ENCODE assay signal across 8 mouse cellular contexts in the genomic region with DNA sequence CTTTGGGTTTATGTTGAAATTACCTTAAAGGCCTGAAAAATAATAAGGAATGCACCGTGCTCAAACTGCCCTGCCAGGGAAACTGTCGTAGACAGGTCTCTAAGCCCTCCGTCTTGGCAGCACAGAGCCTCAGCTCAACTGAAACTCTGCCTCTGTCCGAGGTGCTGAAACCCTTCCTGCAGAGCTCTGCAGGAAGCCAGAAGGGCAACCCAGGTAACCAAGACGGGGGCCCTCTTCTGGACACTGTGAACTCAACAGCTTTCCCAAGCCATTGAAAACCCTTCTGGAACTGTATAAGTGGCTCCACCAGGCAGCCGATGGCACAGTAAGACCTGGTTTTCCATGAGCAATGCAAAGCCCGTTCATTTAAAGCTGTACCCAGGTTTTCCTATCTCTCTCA. TPM values are rescaled to one million over a fixed set of nuclear protein-coding genes. Genes with fewer than 3 reads are reported as not detected.
A peak's percentile ranks its signal among the peaks of the same experiment; 100 is the strongest.
DNase-seq lines count a peak whose midpoint lies in the region; ATAC-seq and TF ChIP-seq lines count a peak whose summit lies in the region.

No protein-coding gene starts in this region.

- H3K27ac ChIP-seq in layer of hippocampus, adult 2 months: no peak overlapping the region
- H3K27ac ChIP-seq in liver, postnatal 0 days (ENCODE audit: low read depth): no peak overlapping the region
- no peak overlapping the region for H3K27ac ChIP-seq in stomach, embryonic 15.5 days

- no peak overlapping the region for H3K4me3 ChIP-seq in layer of hippocampus, adult 2 months
- no peak overlapping the region for H3K4me3 ChIP-seq in liver, postnatal 0 days (ENCODE audit: low read depth, low read length)
- no peak overlapping the region for H3K4me3 ChIP-seq in stomach, embryonic 15.5 days (replicated peaks)

- H3K36me3 ChIP-seq in liver, postnatal 0 days (replicated peaks; ENCODE audit: insufficient read depth, low read length): no peaks in the 10 kb centered on the region
- no peaks in the 10 kb centered on the region for H3K36me3 ChIP-seq in stomach, embryonic 15.5 days

- no peak overlapping the region for H3K9ac ChIP-seq in liver, postnatal 0 days (replicated peaks)
- H3K9ac ChIP-seq in stomach, embryonic 15.5 days: no peak overlapping the region

- no peak for DNase-seq in layer of hippocampus, adult 2 months (ENCODE audit: low spot score in 2 of 2)
- DNase-seq in layer of hippocampus, adult 9-10 months (ENCODE audit: low spot score): no peak
- peak; percentile 45 for DNase-seq in MEL-GATA-1-ER (ENCODE audit: extremely low read depth, low read depth)
- DNase-seq in embryo, embryonic 11 days: peak; percentile 95
- DNase-seq in liver, postnatal 0 days: peak; percentile 87
- no peak for DNase-seq in left cerebral cortex, adult 18-20 months (ENCODE audit: low spot score in 2 of 2)

- H3K4me2 ChIP-seq in liver, postnatal 0 days (ENCODE audit: low read depth, low read length): no peak overlapping the region
- no peak overlapping the region for H3K4me2 ChIP-seq in stomach, embryonic 15.5 days

- no peak for TF ChIP-seq EP300 in liver, postnatal 0 days (IDR thresholded peaks at IDR 0.05; ENCODE audit: low read depth)

- ATAC-seq in inflammation-experienced regulatory T-cells, adult 6 months: peak; percentile 82
- ATAC-seq in liver, postnatal 0 days: peak; percentile 72
- peak; percentile 33; the same call in 1 of the 2 replicates for ATAC-seq in stomach, embryonic 15.5 days (ENCODE audit: insufficient read depth, low FRiP score, low read depth)

- no peaks in the 10 kb centered on the region for H3K4me1 ChIP-seq in liver, postnatal 0 days (ENCODE audit: insufficient read depth)
- H3K4me1 ChIP-seq in stomach, embryonic 15.5 days: peaks cover 9% of the 10 kb centered on the region

- H3K27me3 ChIP-seq in liver, postnatal 0 days (ENCODE audit: insufficient read depth, low read length): peaks cover 21% of the 10 kb centered on the region
- 0 out of 2 replicates have a peak, but pooled peaks cover 3% of the 10 kb centered on the region for H3K27me3 ChIP-seq in stomach, embryonic 15.5 days (replicated peaks)

- peak; percentile 61 for TF ChIP-seq CTCF in layer of hippocampus, adult 2 months (conservative IDR thresholded peaks at IDR 0.05)
- TF ChIP-seq CTCF in liver, postnatal 0 days (IDR thresholded peaks at IDR 0.05; ENCODE audit: low read depth): peak; percentile 65

- WGBS in liver, postnatal 0 days (ENCODE audit: insufficient replicate concordance): 8% methylated on average over 7 of the region's 7 CpGs
- WGBS in stomach, embryonic 15.5 days: 12% methylated on average over 7 of the region's 7 CpGs

- H3K9me3 ChIP-seq in liver, postnatal 0 days (ENCODE audit: low read length): no peaks in the 10 kb centered on the region
- no peaks in the 10 kb centered on the region for H3K9me3 ChIP-seq in stomach, embryonic 15.5 days

RNA-seq across cellular contexts. Expression of gene Kcnh2, which starts 6.1 kb away (rescaled TPM):
- 10 to 100 TPM; 21.7 to 23.6 TPM for total RNA-seq in layer of hippocampus, adult 2 months (2021)
- polyA plus RNA-seq in inflammation-experienced regulatory T-cells, adult 6 months (2017; shearing (Covaris generic)): under 1 TPM in 2 of 3 experiments, not detected in 1; 0.38 to 0.47 TPM
- 0.05 and 0.08 TPM in 2 replicates for polyA plus RNA-seq in liver, postnatal 0 days (2015; fragmentation: Nextera tagmentation; extraction: Ambion mirVana)
- 9.6 and 12.1 TPM in 2 replicates for polyA plus RNA-seq in stomach, embryonic 15.5 days (2015; fragmentation: Nextera tagmentation; extraction: Ambion mirVana)
- 10 to 100 TPM; 29.6 to 36.2 TPM for total RNA-seq in left cerebral cortex, adult 18-20 months (2021)

RNA-seq across cellular contexts. Expression of gene Nos3, which starts 7.1 kb away (rescaled TPM):
- total RNA-seq in layer of hippocampus, adult 2 months (2021): 1 to 10 TPM; 6.6 to 7.8 TPM
- under 1 TPM in 2 of 3 experiments, not detected in 1; 0.08 to 0.17 TPM for polyA plus RNA-seq in inflammation-experienced regulatory T-cells, adult 6 months (2017; shearing (Covaris generic))
- polyA plus RNA-seq in liver, postnatal 0 days (2015; fragmentation: Nextera tagmentation; extraction: Ambion mirVana): 1.7 and 1.8 TPM in 2 replicates
- 6.8 and 8.3 TPM in 2 replicates for polyA plus RNA-seq in stomach, embryonic 15.5 days (2015; fragmentation: Nextera tagmentation; extraction: Ambion mirVana)
- total RNA-seq in left cerebral cortex, adult 18-20 months (2021): 10 to 100 TPM in 1 of 2 experiments, 1 to 10 TPM in 1; 8.0 to 10.7 TPM

RNA-seq across cellular contexts. Expression of gene Atg9b, which starts 34.5 kb away (rescaled TPM):
- 1 to 10 TPM; 3.0 to 3.2 TPM for total RNA-seq in layer of hippocampus, adult 2 months (2021)
- polyA plus RNA-seq in inflammation-experienced regulatory T-cells, adult 6 months (2017; shearing (Covaris generic)): 1 to 10 TPM; 1.1 to 1.7 (median 1.4) TPM
- 0.25 and 0.48 TPM in 2 replicates for polyA plus RNA-seq in liver, postnatal 0 days (2015; fragmentation: Nextera tagmentation; extraction: Ambion mirVana)
- 2.0 and 2.5 TPM in 2 replicates for polyA plus RNA-seq in stomach, embryonic 15.5 days (2015; fragmentation: Nextera tagmentation; extraction: Ambion mirVana)
- total RNA-seq in left cerebral cortex, adult 18-20 months (2021): 1 to 10 TPM; 4.2 to 6.4 TPM

RNA-seq across cellular contexts. Expression of gene Abcb8, which starts 36.0 kb away (rescaled TPM):
- total RNA-seq in layer of hippocampus, adult 2 months (2021): 10 to 100 TPM; 50.8 to 57.0 TPM
- 10 to 100 TPM; 15.5 to 26.5 (median 20.9) TPM for polyA plus RNA-seq in inflammation-experienced regulatory T-cells, adult 6 months (2017; shearing (Covaris generic))
- 20.3 and 22.3 TPM in 2 replicates for polyA plus RNA-seq in liver, postnatal 0 days (2015; fragmentation: Nextera tagmentation; extraction: Ambion mirVana)
- polyA plus RNA-seq in stomach, embryonic 15.5 days (2015; fragmentation: Nextera tagmentation; extraction: Ambion mirVana): 49.9 and 59.5 TPM in 2 replicates
- total RNA-seq in left cerebral cortex, adult 18-20 months (2021): 10 to 100 TPM; 43.3 to 56.1 TPM

RNA-seq across cellular contexts. Expression of gene Asic3, which starts 55.7 kb away (rescaled TPM):
- under 1 TPM; 0.20 to 0.39 TPM for total RNA-seq in layer of hippocampus, adult 2 months (2021)
- polyA plus RNA-seq in inflammation-experienced regulatory T-cells, adult 6 months (2017; shearing (Covaris generic)): not detected
- polyA plus RNA-seq in liver, postnatal 0 days (2015; fragmentation: Nextera tagmentation; extraction: Ambion mirVana): 0.11 TPM in 1 of 2 replicates, not detected in the other
- 0.18 TPM in 1 of 2 replicates, not detected in the other for polyA plus RNA-seq in stomach, embryonic 15.5 days (2015; fragmentation: Nextera tagmentation; extraction: Ambion mirVana)
- under 1 TPM in 1 of 2 experiments, not detected in 1; 0.54 TPM for total RNA-seq in left cerebral cortex, adult 18-20 months (2021)

Comparison
In these comparisons a context has a peak if more than half of its experiments do, and no peak if none do; other contexts are left out.
1. DNase-seq: peak in MEL-GATA-1-ER (single experiment), embryo, embryonic 11 days (single experiment) and liver, postnatal 0 days (single experiment); none in layer of hippocampus, adult 2 months (0 of 2), layer of hippocampus, adult 9-10 months (single experiment) and left cerebral cortex, adult 18-20 months (0 of 2).
2. Peak in every context shown above with its lines, with median percentiles within 50 percentile points of each other: ATAC-seq.